Mouse (Mus musculus): ENCODE results near the gene Rps27. TPM values are rescaled to one million over a fixed set of nuclear protein-coding genes. Genes with fewer than 3 reads are reported as not detected.

The Rps27 gene
- polyA plus RNA-seq (2017; shearing (Covaris generic)) = 2,953 TPM

DNA sequence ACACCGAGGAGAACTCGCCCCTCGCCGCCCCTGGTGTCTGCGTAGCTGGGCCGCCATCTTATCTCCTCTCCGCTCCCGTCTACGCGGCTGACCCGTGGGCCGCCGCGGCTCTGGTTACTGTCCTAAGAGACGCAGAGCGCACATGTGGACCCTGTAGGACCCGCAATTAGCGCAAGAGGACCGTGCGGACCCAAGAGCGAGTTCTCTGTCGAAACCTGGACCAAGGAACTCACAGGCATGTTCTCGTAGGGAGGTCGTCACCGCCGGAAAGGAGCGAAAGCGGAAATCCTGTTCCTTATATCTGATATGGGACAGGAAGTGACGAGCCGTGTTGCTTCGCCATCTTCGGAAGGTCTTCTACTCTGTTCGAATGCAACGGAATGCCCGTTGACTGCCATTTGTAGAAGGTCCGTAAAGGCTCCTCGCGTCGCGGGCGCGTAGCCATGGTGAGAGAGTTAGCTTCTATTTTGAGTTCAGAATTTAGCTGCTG is at the start of gene Rps27, which contains the start of gene Rab13:
Rps27 (minus strand) TSS at position 275 of the 490 bp plus-strand sequence.
Rab13 (plus strand) TSS at position 319 of the 490 bp plus-strand sequence.

DNA sequence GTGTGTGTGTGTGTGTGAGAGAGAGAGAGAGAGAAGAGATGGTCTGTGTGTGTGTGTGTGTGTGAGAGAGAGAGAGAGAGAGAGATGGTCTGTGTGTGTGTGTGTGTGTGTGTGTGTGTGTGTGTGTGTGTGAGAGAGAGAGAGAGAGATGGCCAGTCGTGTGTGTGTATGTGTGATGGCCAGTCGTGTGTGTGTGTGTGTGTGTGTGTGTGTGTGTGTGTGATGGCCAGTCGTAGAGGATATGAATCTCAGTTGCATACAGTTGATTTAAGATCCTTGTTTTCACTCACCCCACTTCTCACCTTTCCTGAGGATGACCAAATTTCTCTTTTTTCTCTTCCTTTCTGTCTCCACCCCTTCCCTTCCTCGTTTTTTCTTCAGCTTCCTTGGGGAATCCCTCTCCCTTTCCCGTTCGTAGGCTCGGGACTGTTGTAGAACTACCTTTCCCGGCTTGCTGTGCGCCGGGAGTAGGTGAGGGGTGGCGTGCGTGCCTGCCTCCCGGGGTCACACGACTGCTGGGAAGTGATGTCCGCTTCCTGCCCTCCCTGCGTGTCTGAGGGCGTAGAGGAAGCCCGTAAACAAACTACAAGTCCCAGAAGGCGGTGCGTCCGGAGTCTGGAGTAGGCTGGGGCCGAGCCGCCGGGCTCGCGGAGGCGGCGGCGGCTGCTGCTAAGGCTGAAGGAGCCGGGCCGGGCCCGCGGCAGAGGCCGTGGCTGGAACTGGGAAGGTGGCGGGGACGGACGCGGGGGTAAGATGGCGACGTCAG is 40.4 kb upstream of the Rps27 start, which contains the start of gene Crtc2:
Crtc2 (plus strand) TSS at position 511 of the 766 bp plus-strand sequence.

DNA sequence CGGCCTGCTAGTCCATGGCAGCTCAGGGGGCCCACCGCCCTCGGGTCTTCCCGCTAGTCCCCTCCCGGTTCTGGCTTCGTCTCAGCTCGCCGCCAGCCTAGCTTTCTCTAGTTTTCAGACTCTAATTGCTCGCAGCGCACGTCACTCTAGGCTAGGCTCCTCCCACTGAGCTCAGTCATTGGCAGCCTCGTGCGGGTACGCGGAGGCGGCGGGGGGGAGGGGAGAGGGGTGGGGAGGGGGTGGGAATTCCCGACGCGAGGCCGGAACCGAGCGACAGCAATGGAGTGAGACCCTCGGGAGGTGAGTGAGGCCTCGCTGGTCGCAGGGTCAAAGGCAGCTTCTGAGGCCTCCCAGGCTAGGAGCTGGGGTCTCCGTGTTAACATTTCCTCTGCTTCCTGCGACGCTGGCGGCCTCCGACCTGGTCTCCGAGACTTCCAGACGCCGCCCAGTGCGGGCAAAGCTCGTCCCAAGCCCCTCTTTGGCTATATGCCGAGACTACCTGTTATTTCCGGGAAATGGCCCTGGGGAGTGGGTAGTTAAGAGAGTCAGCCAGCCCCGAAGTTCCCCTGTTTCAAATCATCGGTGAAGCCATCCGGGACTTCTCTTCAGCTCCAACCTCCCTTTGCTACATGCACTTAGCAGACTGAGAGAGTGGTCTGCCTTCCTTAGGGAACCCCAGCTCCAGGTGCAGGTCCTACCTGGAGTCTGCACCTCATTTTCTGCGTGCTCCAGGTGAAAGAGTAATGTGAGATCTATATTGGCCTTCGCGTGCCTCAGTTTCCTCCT is 34.7 kb upstream of the Rps27 start, which contains the start of gene Slc39a1:
Slc39a1 (plus strand) TSS at position 213 of the 786 bp plus-strand sequence.

DNA sequence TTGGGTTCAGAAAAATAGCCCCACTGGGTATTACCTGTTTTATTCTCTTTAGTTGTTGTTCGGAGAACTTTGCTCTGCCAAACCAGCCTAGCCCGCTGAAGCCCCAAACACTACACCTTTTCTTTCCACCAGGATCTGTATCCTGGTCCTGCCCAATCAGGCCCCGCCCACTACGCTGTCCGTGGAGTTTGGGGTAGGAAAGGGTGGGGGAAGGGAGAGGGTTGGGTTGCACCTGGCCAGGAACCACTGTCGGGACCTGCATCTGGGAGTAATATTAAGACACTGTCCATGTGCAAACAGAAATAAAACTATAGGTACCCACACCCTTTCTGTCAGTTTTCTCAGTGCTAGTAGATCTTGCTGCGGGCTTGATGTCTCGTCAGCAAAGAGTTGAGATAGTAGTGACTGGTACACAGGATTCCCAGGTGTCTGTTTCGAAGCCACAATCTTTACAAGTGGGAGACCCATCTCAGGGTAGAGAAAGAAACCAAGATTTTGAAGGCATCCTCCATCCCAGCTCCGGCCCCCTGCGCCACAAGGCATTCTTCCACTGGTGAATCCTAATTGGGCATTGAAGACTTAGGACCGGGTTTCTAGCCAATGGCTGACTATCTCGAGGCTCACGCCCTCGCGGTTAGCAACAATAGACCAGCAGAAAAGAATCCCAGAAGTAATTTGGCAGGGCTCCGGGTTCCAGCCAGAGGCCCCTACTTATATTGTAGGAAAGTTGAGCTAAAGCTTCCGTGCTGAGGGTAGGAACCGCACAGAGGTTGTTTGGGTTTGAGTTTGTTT is 29.7 kb upstream of the Rps27 start, which contains the start of gene Creb3l4:
Creb3l4 (minus strand) TSS at position 529 of the 792 bp plus-strand sequence.

DNA sequence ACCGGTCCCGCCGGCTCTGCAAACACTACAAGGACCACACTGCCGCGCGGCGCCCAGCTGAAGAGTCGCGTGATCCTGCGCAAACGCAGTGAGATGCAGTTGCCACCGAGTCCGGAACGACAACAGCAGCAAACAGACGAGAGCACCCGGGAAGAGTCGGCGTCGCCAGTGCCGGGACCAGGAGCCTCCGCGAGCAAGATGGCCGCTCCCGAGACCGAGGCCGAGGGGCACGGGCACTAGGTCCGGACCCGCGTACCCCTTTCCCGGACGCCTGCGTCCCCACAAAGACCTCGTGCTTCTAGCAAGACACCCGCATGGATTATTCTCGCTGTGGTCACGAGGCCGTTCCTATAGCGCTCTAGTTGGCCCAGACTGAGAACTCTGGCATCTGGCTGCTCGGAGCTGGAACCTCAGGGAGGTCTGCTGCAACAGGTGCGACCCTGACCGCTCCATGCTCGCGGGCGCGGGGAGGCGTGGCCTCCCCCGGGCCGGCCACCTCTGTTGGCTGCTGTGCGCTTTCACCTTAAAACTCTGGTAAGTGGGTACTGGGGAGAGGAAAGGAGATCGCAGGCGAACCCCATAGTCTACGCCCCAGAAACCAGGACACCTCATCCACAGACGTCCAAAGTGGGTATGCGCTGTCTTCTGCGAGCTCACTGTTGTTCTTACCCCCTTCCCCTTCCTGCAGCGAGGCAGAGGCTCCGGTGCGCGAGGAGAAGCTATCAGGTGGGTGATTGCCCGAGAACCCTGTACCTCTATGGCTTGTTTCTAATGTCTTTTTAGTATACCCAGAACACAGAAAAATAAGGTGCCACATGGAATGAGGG is 18.3 kb upstream of the Rps27 start, which contains the start of gene Jtb:
Jtb (plus strand) TSS at position 91 of the 827 bp plus-strand sequence.

Other genes with a start within 250 kb of the Rps27 start
- 114 TPM for gene Hax1, start 214.9 kb downstream of the Rps27 start, polyA plus RNA-seq (2017; shearing (Covaris generic))
- gene 4933434E20Rik, start 162.0 kb downstream of the Rps27 start, polyA plus RNA-seq (2017; shearing (Covaris generic)) = 163 TPM
- 273 TPM for gene Ubap2l, start 161.0 kb downstream of the Rps27 start, polyA plus RNA-seq (2017; shearing (Covaris generic))
- 945 TPM for gene Tpm3, start 141.0 kb downstream of the Rps27 start, polyA plus RNA-seq (2017; shearing (Covaris generic))
- gene Nup210l, start 109.5 kb downstream of the Rps27 start, polyA plus RNA-seq (2017; shearing (Covaris generic)) = 0.81 TPM
- not detected for gene Rab13, start within 50 bp of the Rps27 start, polyA plus RNA-seq (2017; shearing (Covaris generic))
- 172 TPM for gene Jtb, start 17.9 kb upstream of the Rps27 start, polyA plus RNA-seq (2017; shearing (Covaris generic))
- not detected for gene Creb3l4, start 29.9 kb upstream of the Rps27 start, polyA plus RNA-seq (2017; shearing (Covaris generic))
- 4.2 TPM for gene Slc39a1, start 34.5 kb upstream of the Rps27 start, polyA plus RNA-seq (2017; shearing (Covaris generic))
- gene Crtc2, start 40.5 kb upstream of the Rps27 start, polyA plus RNA-seq (2017; shearing (Covaris generic)) = 101 TPM
- gene Dennd4b, start 51.5 kb upstream of the Rps27 start, polyA plus RNA-seq (2017; shearing (Covaris generic)) = 58.5 TPM
- gene Gatad2b, start 79.5 kb upstream of the Rps27 start, polyA plus RNA-seq (2017; shearing (Covaris generic)) = 12.7 TPM
- 0.27 TPM for gene Slc27a3, start 176.3 kb upstream of the Rps27 start, polyA plus RNA-seq (2017; shearing (Covaris generic))
- 47.0 TPM for gene Ints3, start 220.0 kb upstream of the Rps27 start, polyA plus RNA-seq (2017; shearing (Covaris generic))